Mouse (Mus musculus) limb, embryonic 11.5 days (tissue): ENCODE results near the gene Olfr551. TPM values are rescaled to one million over a fixed set of nuclear protein-coding genes. Genes with fewer than 3 reads are reported as not detected.

Source experiments
- ATAC-seq: fragments of 200-750 bp; cut with Nextera tagmentation; 2 replicates; pipeline ENCODE4 v1.8.0; 2017; ENCODE audit warnings: low read depth; ENCODE audit not compliant: insufficient number of reproducible peaks, low FRiP score, low TSS enrichment
- DNase-seq: peaks from one replicate; pipeline ENCODE4 v3.0.0-alpha.2; 2015; ENCODE audit warnings: low spot score
- H3K27ac ChIP-seq: fragments of 300-500 bp; sonication (generic); replicated peaks from 2 replicates; pipeline ENCODE4 v1.5.1; 2014; ENCODE audit warnings: low read depth, mild to moderate bottlenecking, low read length
- H3K27me3 ChIP-seq: fragments of 300-500 bp; sonication (generic); 2 replicates; pipeline ENCODE4 v1.6.1; 2014; ENCODE audit warnings: mild to moderate bottlenecking, low read length, mixed read lengths; ENCODE audit not compliant: control insufficient read depth, insufficient read depth
- H3K36me3 ChIP-seq: fragments of 300-500 bp; sonication (generic); 2 replicates; pipeline ENCODE4 v1.6.1; 2014; ENCODE audit warnings: mild to moderate bottlenecking, low read length, moderate library complexity, mixed read lengths; ENCODE audit not compliant: control insufficient read depth, insufficient read depth
- H3K4me1 ChIP-seq: fragments of 300-500 bp; sonication (generic); 2 replicates; pipeline ENCODE4 v1.6.1; 2014; ENCODE audit warnings: low read length, mixed read lengths; ENCODE audit not compliant: control insufficient read depth, insufficient read depth
- H3K4me2 ChIP-seq: fragments of 300-500 bp; sonication (generic); 2 replicates; pipeline ENCODE4 v1.6.1; 2014; ENCODE audit warnings: low read depth, mild to moderate bottlenecking, moderate library complexity; ENCODE audit not compliant: severe bottlenecking
- H3K4me3 ChIP-seq: fragments of 300-500 bp; sonication (generic); 2 replicates; pipeline ENCODE4 v1.5.1; 2014; ENCODE audit warnings: low read depth, low read length
- H3K9ac ChIP-seq: fragments of 300-500 bp; sonication (generic); 2 replicates; pipeline ENCODE4 v1.6.1; 2014; ENCODE audit warnings: mild to moderate bottlenecking, low read length
- H3K9me3 ChIP-seq: fragments of 300-500 bp; sonication (generic); 2 replicates; pipeline ENCODE4 v1.6.1; 2016; ENCODE audit warnings: low read length; ENCODE audit not compliant: control insufficient read depth
- WGBS: fragments of 180-500 bp; shearing (Covaris S2); extraction: QIAGEN DNeasy Blood & Tissue Kit; methylation state at CpG from one replicate; pipeline ENCODE4 v1.1.7; 2014; 5-methylcytosine and 5-hydroxymethylcytosine counted together
- polyA plus RNA-seq: library from polyadenylated mRNA; unstranded; fragments of >200 nt; fragmentation: Nextera tagmentation; extraction: Ambion mirVana; gene quantifications from 2 replicates; pipeline ENCODE4 v1.2.1, GENCODE M21; 2014

Gene Olfr551
- polyA plus RNA-seq, 1 experiment from 2014 or later = not detected

GRCm38 (mm10) chr7:102534449-102534848 lies 57.2 kb downstream of the Olfr551 start, which contains the start of gene Olfr547:
TSS of gene Olfr547 (plus strand) at chr7:102534749.
- H3K4me2 ChIP-seq = no peak within 1 kb of the TSS
- no peak within 1 kb of the TSS for H3K4me3 ChIP-seq

More at GRCm38 (mm10) chr7:102534449-102534848, 57.2 kb downstream of the Olfr551 start, which contains the start of gene Olfr547:
- Histone ChIP-seq H3K27ac (no peak within 1 kb of the TSS), H3K27me3 (no peaks in the 10 kb centered on the region), H3K4me1 (no peaks in the 10 kb centered on the region), H3K9me3 (no peaks in the 10 kb centered on the region), H3K36me3 (no peaks in the 10 kb centered on the region), H3K9ac (no peak within 1 kb of the TSS)
- ATAC-seq (no peak), DNase-seq (no peak)
- 81% methylated on average over 1 of the region's 1 CpGs for WGBS

Other genes with a start within 250 kb of the Olfr551 start
- 261 and 275 TPM in 2 replicates for gene Rrm1, start 150.2 kb downstream of the Olfr551 start, polyA plus RNA-seq
- gene Olfr543, start 110.2 kb downstream of the Olfr551 start, polyA plus RNA-seq = 0.23 and 0.56 TPM in 2 replicates
- 0.05 and 0.09 TPM in 2 replicates for gene Olfr544, start 103.6 kb downstream of the Olfr551 start, polyA plus RNA-seq
- 0.39 TPM in 1 of 2 replicates, not detected in the other for gene Olfr545, start 92.3 kb downstream of the Olfr551 start, polyA plus RNA-seq
- gene Olfr547, start 57.1 kb downstream of the Olfr551 start, polyA plus RNA-seq = not detected in 2 replicates
- gene Olfr548-ps1, start 51.0 kb downstream of the Olfr551 start, polyA plus RNA-seq = not detected in 2 replicates
- not detected in 2 replicates for gene Olfr549, start 42.0 kb downstream of the Olfr551 start, polyA plus RNA-seq
- gene Trim21, start 26.4 kb downstream of the Olfr551 start, polyA plus RNA-seq = 0.13 and 0.95 TPM in 2 replicates
- not detected in 2 replicates for gene Olfr550, start 20.4 kb downstream of the Olfr551 start, polyA plus RNA-seq
- not detected in 2 replicates for gene Olfr552, start 5.9 kb upstream of the Olfr551 start, polyA plus RNA-seq
- gene Olfr553, start 26.3 kb upstream of the Olfr551 start, polyA plus RNA-seq = not detected in 2 replicates
- not detected in 2 replicates for gene Olfr554, start 46.5 kb upstream of the Olfr551 start, polyA plus RNA-seq
- gene Olfr555, start 66.9 kb upstream of the Olfr551 start, polyA plus RNA-seq = not detected in 2 replicates
- gene Olfr556, start 73.0 kb upstream of the Olfr551 start, polyA plus RNA-seq = not detected in 2 replicates
- gene Trim68, start 95.4 kb upstream of the Olfr551 start, polyA plus RNA-seq = 12.9 and 13.6 TPM in 2 replicates
- not detected in 2 replicates for gene Olfr557, start 104.0 kb upstream of the Olfr551 start, polyA plus RNA-seq
- not detected in 2 replicates for gene Olfr558, start 110.3 kb upstream of the Olfr551 start, polyA plus RNA-seq
- not detected in 2 replicates for gene Olfr33, start 127.2 kb upstream of the Olfr551 start, polyA plus RNA-seq
- gene Olfr559, start 135.6 kb upstream of the Olfr551 start, polyA plus RNA-seq = not detected in 2 replicates
- gene Olfr560, start 167.5 kb upstream of the Olfr551 start, polyA plus RNA-seq = not detected in 2 replicates
- not detected in 2 replicates for gene Olfr78, start 167.6 kb upstream of the Olfr551 start, polyA plus RNA-seq
- not detected in 2 replicates for gene Olfr561, start 179.3 kb upstream of the Olfr551 start, polyA plus RNA-seq
- not detected in 2 replicates for gene Olfr564, start 211.6 kb upstream of the Olfr551 start, polyA plus RNA-seq